Mouse (Mus musculus) frontal cortex, adult 2 months (tissue): ENCODE measurements around the gene Ndc1. TPM values are rescaled to one million over a fixed set of nuclear protein-coding genes. Genes with fewer than 3 reads are reported as not detected.

Source experiments
- DNase-seq, 2 experiments: peaks; one replicate each; pipeline ENCODE4 v3.0.0; 2022; ENCODE audit warnings: low spot score in 1 of 2; ENCODE audit errors: extremely low spot score in 1 of 2
- polyA plus RNA-seq: library from polyadenylated mRNA; depleted of rRNA; stranded (reverse); fragments of >200 nt; gene quantifications from 2 replicates; pipeline ENCODE4 v1.2.3, GENCODE M21; 2012; rRNA removed

Gene Ndc1
- polyA plus RNA-seq, 1 experiment: 11.9 TPM

DNA sequence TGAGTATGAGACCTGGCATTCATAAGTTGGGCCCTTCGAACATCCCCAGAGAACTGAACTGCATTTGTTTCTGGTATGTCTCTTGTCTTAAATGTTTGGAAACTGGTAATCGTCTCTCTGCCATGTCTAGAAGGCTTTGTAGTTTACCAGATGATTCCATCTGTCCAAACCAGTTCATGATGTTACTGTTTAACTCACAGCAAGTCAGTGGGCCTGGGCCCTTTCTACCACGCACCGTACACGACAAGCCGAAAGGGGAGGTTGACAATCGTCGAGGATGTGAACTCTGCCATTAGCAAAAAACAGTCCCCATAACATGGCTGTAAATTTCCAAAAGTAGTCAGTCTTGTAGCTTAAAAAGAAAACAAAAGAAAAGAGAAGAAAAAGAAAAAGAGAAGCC lies 71.2 kb downstream of the Ndc1 start:
- no peak for DNase-seq

- DNase-seq: no peak
These were observed 72.7 kb downstream of the Ndc1 start for GRCm38 (mm10) chr4:107440306-107440705.

- DNase-seq: no peak
These were observed 74.7 kb downstream of the Ndc1 start for GRCm38 (mm10) chr4:107442288-107442687.

- no peak for DNase-seq
These were observed 75.4 kb downstream of the Ndc1 start for GRCm38 (mm10) chr4:107442891-107443483.

DNA sequence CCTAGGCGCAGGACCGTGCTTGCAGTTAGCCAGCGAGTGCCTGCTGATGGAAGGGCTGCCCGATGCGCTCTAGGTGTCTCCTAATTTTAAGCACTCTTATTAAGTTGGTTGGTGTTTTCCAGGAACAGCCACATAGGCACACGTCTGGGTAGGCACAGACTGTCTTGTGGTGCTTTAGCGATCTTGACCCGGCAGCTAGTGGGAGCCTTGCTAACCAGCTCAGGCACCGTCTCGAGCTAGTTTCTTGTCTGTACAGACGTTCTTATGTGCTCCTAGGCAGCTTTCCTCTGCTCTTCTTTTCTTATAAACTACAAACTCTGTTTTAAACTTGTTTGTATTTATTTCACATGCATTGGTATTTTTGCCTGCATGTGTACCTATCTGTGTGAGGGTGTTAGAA lies 76.0 kb downstream of the Ndc1 start:
- no peak for DNase-seq

GRCm38 (mm10) chr4:107448481-107448880 lies 80.9 kb downstream of the Ndc1 start:
- peak in 1 of 2 experiments; percentile 10 for DNase-seq

DNA sequence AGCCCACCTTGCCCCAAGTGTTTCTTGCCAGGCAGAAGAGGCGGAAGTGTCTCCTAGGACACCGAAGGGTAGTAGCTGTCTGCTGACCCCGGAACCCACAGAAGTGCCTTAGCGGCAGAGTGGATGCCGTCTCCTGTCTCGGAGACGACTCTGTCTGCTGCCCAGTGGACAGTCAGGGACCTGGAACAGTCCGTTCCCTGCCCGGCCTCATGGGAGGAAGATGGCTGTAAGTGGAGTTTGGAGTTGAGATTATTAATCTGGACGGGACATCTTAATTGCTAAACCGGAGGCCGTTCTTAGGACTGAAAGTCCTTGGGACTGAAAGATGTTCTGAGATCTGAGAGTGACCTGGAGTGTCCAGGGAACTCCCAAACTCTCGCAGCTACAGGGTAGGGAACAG lies 81.9 kb downstream of the Ndc1 start:
- no peak for DNase-seq

- DNase-seq: no peak
These were observed 84.9 kb downstream of the Ndc1 start for GRCm38 (mm10) chr4:107452266-107453015.

DNA sequence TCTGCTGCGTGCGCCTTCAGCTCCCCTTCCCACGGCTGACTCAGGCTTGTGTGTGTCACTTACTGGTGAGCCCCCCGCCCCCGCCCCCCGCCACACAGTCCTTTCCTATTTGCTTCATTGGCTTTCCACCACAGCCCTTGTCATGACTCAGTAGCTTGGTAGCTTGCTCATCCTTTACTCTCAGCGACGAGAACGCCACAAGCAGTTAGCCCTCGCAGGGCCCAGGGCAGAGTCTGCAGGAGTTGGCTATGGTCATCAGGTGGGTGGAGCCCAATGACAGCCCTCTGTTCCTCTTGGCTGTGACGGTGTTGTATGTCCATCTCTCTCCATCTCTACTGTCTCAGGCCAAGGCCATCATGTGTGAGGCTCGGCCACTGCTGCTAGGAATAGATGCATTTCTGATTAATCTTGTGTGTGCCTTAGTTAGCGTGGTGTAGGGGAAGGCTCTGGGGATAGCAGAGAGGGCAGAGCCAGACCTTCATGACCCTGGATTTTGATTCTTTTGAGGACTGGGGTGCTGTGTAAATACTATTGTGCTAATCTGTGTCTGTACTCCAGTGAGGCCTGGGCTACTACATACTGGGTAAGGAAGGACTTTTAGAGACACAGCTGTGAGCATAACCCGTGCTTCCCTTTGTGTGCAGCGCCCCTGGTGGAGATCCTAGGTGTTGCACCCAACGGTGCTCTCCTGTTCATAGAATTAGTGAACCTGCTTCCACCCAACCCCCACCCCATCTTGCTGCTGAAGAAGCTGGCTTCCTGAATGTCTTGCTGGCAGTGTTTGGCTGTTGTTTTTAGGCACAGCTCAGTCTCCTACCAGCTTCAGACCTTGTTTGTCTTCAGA lies 85.8 kb downstream of the Ndc1 start:
- peak; percentile 51 to 91 for DNase-seq

DNA sequence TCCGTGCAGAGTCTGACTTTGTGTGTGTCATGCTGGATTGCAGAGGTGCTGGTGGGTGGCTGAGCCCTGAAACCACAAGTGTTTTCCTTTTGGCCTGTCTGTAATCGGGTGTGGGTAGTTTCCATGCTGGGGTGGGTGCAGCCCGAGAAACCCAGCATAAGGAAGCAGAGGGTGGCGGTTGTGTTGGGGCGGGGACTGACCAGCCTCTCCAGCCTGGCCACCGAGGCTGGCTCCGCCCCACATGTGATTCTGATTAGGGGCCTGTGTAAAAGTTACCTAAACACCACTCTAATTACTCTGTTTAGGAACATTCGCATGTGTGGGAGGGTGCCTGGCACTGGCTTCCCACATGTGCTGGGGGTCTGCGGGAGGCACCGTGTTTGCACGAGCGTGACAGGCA lies 90.0 kb downstream of the Ndc1 start:
- no peak for DNase-seq

DNA sequence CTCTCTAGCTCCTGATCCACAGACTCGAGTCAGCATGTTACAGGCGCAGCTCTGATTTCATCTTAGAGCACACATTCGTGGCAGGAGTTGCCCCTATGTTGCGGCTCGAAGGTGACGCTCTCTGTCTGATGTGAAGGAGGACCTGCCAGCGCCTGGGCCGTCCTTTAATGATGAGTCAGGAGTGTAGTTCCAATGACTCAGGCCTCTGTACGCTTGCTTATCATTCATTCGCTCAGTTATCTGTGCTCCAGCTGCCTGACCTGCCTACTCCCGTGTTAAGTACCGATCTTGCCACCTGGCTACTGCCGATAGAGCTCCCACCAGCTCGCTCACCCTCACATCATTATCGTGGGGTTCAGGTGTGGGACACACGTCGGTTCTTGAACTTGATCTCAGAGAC lies 91.3 kb downstream of the Ndc1 start:
- no peak for DNase-seq

DNA sequence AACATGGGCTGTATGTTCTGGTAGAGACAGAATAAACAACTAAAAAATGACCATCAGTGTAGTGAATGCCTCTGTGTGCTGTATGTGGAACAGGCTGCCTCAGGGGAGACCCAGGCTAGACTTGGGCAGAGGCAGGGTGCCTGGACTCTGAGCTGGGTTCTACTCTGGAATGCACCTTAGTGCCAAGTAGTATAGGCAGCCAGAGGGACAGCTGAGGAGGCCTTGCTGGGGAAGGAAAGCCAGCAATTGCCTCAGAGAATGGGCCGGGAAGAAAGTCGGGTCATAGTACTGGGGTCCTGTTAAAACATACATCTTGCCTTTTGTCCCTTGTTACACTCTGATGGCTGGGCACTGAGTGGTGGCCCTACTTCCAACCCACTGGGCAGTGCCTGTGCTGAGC lies 91.9 kb downstream of the Ndc1 start:
- no peak for DNase-seq

GRCm38 (mm10) chr4:107460468-107460867 lies 92.9 kb downstream of the Ndc1 start:
- no peak for DNase-seq

Other genes with a start within 250 kb of the Ndc1 start
- gene Tmem59, start 189.4 kb upstream of the Ndc1 start, polyA plus RNA-seq: 224 and 231 TPM in 2 replicates
- gene Tceanc2, start 188.7 kb upstream of the Ndc1 start, polyA plus RNA-seq: 7.2 and 8.1 TPM in 2 replicates
- 0.10 TPM in 1 of 2 replicates, not detected in the other for gene Ldlrad1, start 158.6 kb upstream of the Ndc1 start, polyA plus RNA-seq
- 20.6 and 21.8 TPM in 2 replicates for gene Lrrc42, start 114.3 kb upstream of the Ndc1 start, polyA plus RNA-seq
- gene Hspb11, start 114.2 kb upstream of the Ndc1 start, polyA plus RNA-seq: 18.2 and 19.0 TPM in 2 replicates
- not detected in 2 replicates for gene Dio1, start 60.6 kb upstream of the Ndc1 start, polyA plus RNA-seq
- gene Yipf1, start 53.4 kb upstream of the Ndc1 start, polyA plus RNA-seq: 43.2 and 48.8 TPM in 2 replicates
- gene Glis1, start 66.8 kb downstream of the Ndc1 start, polyA plus RNA-seq: 0.76 and 1.2 TPM in 2 replicates